Mouse (Mus musculus) urinary bladder, postnatal 14 days (tissue): Measurements from ENCODE around the gene Cops4.

ENCODE experiments used
- DNase-seq: peaks from one replicate; pipeline ENCODE4 v3.0.0; 2021; ENCODE audit warnings: low spot score

Cops4 gene

GRCm38 (mm10) chr5:100581622-100582434 is 63.7 kb downstream of the Cops4 start:
- DNase-seq: no peak

GRCm38 (mm10) chr5:100582435-100582826 is 64.3 kb downstream of the Cops4 start:
- no peak for DNase-seq

- DNase-seq: no peak
These were observed 65.0 kb downstream of the Cops4 start for GRCm38 (mm10) chr5:100583066-100583465.

GRCm38 (mm10) chr5:100585206-100585644 is 67.1 kb downstream of the Cops4 start:
- no peak for DNase-seq

- no peak for DNase-seq
These were observed 67.5 kb downstream of the Cops4 start for GRCm38 (mm10) chr5:100585657-100586056.

GRCm38 (mm10) chr5:100587136-100587535 is 69.0 kb downstream of the Cops4 start:
- no peak for DNase-seq

- no peak for DNase-seq
These were observed 69.5 kb downstream of the Cops4 start for GRCm38 (mm10) chr5:100587626-100588025.

GRCm38 (mm10) chr5:100590505-100590904 is 72.4 kb downstream of the Cops4 start:
- DNase-seq: no peak

GRCm38 (mm10) chr5:100594803-100595467 is 76.8 kb downstream of the Cops4 start:
- DNase-seq: no peak

- no peak for DNase-seq
These were observed 77.9 kb downstream of the Cops4 start for GRCm38 (mm10) chr5:100595999-100596398.
